Mouse (Mus musculus): ENCODE measurements at regions not wholly inside any gene's neighbourhood (a gene's known extent, or its start where the extent isn't known, plus 50 kb on each side); places are given as distances from the start of the nearest gene placed in this dataset.

- DNase-seq (ENCODE audit: inconsistent ontology term) = no peak
Observed at GRCm38 (mm10) chr17:88910144-88910543, 118.4 kb upstream of the Lhcgr start.

- no peak for DNase-seq (ENCODE audit: inconsistent ontology term)
Observed at GRCm38 (mm10) chr17:88901742-88902141, 110.0 kb upstream of the Lhcgr start.

- DNase-seq (ENCODE audit: inconsistent ontology term) = no peak
Observed at GRCm38 (mm10) chr17:88900904-88901303, 109.1 kb upstream of the Lhcgr start.

GRCm38 (mm10) chr17:88898705-88899668, 107.2 kb upstream of the Lhcgr start:
- no peak for DNase-seq (ENCODE audit: inconsistent ontology term)

GRCm38 (mm10) chr17:88893451-88893850, 101.7 kb upstream of the Lhcgr start:
- no peak for DNase-seq (ENCODE audit: inconsistent ontology term)

GRCm38 (mm10) chr17:88885526-88885925, 93.7 kb upstream of the Lhcgr start:
- DNase-seq (ENCODE audit: inconsistent ontology term) = peak; percentile 38

GRCm38 (mm10) chr17:88879736-88880135, 87.9 kb upstream of the Lhcgr start:
- DNase-seq (ENCODE audit: inconsistent ontology term) = no peak

- peak; percentile 89 for DNase-seq (ENCODE audit: inconsistent ontology term)
Observed at GRCm38 (mm10) chr17:88870342-88870985, 78.7 kb upstream of the Lhcgr start.

GRCm38 (mm10) chr17:88864631-88865030, 72.8 kb upstream of the Lhcgr start:
- no peak for DNase-seq (ENCODE audit: inconsistent ontology term)

- no peak for DNase-seq (ENCODE audit: inconsistent ontology term)
Observed at GRCm38 (mm10) chr17:88864214-88864613, 72.4 kb upstream of the Lhcgr start.

GRCm38 (mm10) chr17:88861128-88861527, 69.3 kb upstream of the Lhcgr start:
- DNase-seq (ENCODE audit: inconsistent ontology term) = no peak

GRCm38 (mm10) chr17:88860576-88860975, 68.8 kb upstream of the Lhcgr start:
- DNase-seq (ENCODE audit: inconsistent ontology term) = no peak

GRCm38 (mm10) chr17:88858666-88859065, 66.9 kb upstream of the Lhcgr start:
- DNase-seq (ENCODE audit: inconsistent ontology term) = peak; percentile 29

GRCm38 (mm10) chr17:88847255-88847654, 55.5 kb upstream of the Lhcgr start:
- no peak for DNase-seq (ENCODE audit: inconsistent ontology term)

GRCm38 (mm10) chr17:88845278-88845677, 53.5 kb upstream of the Lhcgr start:
- no peak for DNase-seq (ENCODE audit: inconsistent ontology term)

Measured in Muller cell, postnatal 12 days (primary cell).